Mouse (Mus musculus): Measurements from ENCODE around the gene Tep1. TPM values are rescaled to one million over a fixed set of nuclear protein-coding genes. Genes with fewer than 3 reads are reported as not detected.
"Not testable (repeated sequence)": the region's sequence is repeated elsewhere in the genome, so short reads cannot be mapped to it uniquely, and the experiment has no call there.

The Tep1 gene
- polyA plus RNA-seq, 1 experiment from 2014 or later = 4.0 TPM

DNA sequence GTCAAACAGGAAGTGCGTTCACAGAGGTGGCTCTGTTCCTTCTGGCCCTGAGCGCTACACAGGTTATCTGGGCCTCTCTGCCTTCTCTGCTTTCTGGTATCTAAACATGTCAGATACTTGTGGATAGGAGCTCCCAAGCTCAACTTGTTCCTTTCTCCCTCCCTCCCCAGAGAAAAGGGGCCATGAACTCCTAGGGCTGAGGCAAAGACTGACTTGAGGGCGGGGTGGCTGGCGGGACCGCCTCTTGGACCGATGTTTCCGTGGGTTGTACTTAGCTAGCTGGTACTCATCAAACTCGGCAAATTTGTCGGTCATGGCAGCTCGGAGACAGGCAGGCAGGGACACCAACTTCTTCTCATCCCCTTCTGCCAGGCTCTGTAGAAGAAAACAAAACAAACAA lies 7.7 kb downstream of the Tep1 start:
- 91% methylated on average over 10 of the region's 10 CpGs for WGBS
- no peaks in the 10 kb centered on the region for H3K27me3 ChIP-seq (replicated peaks; ENCODE audit: low read depth, poor library complexity, severe bottlenecking)
- no peak overlapping the region for H3K4me3 ChIP-seq
- no peaks in the 10 kb centered on the region for H3K4me1 ChIP-seq
- H3K36me3 ChIP-seq (replicated peaks) = peaks cover 25% of the 10 kb centered on the region
- no peak for DNase-seq (ENCODE audit: low spot score)
- H3K27ac ChIP-seq (replicated peaks) = no peak overlapping the region
- H3K9me3 ChIP-seq = no peaks in the 10 kb centered on the region

DNA sequence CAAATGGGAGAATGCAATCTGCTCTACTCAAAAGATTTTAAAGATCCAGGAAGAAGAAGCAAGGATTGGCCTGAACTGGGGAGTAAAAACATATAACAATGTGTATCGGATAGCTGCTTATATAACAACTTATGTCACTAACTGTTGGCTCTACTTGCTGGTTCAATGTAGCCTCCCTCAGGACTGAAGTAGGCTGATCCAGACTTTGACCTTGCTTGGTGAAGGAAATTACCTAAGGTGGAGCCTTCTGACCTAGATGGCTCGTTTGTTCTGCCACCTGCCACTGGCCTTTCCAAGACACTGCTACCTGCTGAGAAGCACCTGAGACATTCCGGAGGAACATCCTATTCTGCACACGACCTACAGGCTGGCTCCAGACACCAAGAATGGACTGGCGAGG lies 14.6 kb downstream of the Tep1 start:
- H3K27ac ChIP-seq (replicated peaks) = no peak overlapping the region
- no peaks in the 10 kb centered on the region for H3K4me1 ChIP-seq
- no peaks in the 10 kb centered on the region for H3K27me3 ChIP-seq (replicated peaks; ENCODE audit: low read depth, poor library complexity, severe bottlenecking)
- no peak for DNase-seq (ENCODE audit: low spot score)
- no peaks in the 10 kb centered on the region for H3K9me3 ChIP-seq
- no peak overlapping the region for H3K4me3 ChIP-seq
- H3K36me3 ChIP-seq (replicated peaks) = peaks cover 25% of the 10 kb centered on the region
- WGBS = 86% methylated on average over 5 of the region's 5 CpGs

DNA sequence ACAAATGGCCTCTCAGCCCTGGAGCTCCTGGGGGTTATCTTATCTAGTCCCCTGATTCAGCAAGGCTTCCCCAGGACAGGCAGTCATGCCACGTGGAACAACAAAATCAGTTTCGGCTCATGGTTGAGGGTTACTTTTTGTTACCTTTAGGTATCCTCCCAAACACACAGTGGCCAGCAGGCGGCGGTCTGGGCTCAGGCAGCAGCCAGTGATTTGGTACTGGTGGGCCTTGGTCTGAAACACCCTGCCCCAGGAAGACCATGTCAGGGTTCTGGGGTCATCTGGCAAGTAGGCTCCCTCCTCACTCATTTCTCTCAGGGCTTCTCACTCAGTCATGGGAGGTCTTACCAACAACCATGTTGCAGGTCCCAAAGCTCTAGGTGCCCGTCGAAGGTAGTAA lies 33.1 kb downstream of the Tep1 start:
- Histone ChIP-seq H3K9me3 (no peaks in the 10 kb centered on the region), H3K4me1 (no peaks in the 10 kb centered on the region), H3K27me3 (replicated peaks; ENCODE audit: low read depth, poor library complexity, severe bottlenecking) (no peaks in the 10 kb centered on the region), H3K36me3 (replicated peaks) (peaks cover 3% of the 10 kb centered on the region; the same call in 1 of the 2 replicates), H3K27ac (replicated peaks) (no peak overlapping the region), H3K4me3 (no peak overlapping the region)
- whole genome bisulfite sequencing = 67% methylated on average over 6 of the region's 6 CpGs
- peak; percentile 42 for DNase-seq (ENCODE audit: low spot score)

DNA sequence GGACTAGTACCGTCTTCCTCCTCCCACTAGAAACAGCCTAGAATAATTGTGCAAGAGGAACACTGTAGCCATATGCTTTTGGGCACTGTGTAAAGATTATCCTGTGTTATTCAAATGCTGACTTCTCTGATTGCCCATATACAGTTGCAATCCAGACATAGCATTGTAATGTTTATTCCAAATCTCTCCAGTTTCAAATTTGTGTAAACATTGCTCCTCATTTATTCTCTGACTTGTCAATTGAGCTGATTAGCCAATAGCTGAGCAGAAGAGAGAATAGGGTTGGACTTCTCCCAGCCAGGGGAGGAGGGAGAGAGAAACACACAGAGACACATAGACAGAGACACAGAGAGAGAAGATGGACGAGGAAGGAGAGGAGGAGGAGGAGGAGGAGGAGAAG lies 35.9 kb downstream of the Tep1 start:
- WGBS = 62% methylated on average over 2 of the region's 2 CpGs

DNA sequence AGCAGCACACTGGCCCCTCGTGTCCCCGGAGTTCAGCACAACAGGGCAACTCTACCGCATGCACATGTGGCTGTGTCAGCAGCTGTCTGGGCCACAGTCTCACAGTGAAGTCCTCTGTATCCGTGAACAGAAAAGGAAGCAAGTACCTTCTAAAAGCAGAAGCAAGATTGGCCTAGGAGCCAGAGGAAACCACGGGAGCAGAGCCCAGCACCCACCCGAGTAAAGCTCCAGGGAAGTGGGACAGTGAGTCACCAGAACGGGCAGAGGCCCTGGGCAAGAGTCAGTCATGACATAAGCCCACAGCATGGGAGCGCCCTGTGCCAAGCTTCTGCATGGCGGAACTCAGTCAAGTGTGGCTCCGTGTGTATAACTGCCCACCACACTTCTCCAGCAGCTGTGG lies 36.4 kb downstream of the Tep1 start:
- H3K27me3 ChIP-seq (replicated peaks; ENCODE audit: low read depth, poor library complexity, severe bottlenecking) = no peaks in the 10 kb centered on the region
- H3K36me3 ChIP-seq (replicated peaks) = 0 out of 2 replicates have a peak, but pooled peaks cover 3% of the 10 kb centered on the region
- H3K4me3 ChIP-seq = no peak overlapping the region
- no peak overlapping the region for H3K27ac ChIP-seq (replicated peaks)
- no peaks in the 10 kb centered on the region for H3K4me1 ChIP-seq
- H3K9me3 ChIP-seq = no peaks in the 10 kb centered on the region
- DNase-seq (ENCODE audit: low spot score) = no peak
- 86% methylated on average over 10 of the region's 10 CpGs for WGBS

More for the DNA sequence above, 35.9 kb downstream of the Tep1 start:
- no peaks in the 10 kb centered on the region for H3K4me1 ChIP-seq
- H3K27me3 ChIP-seq (replicated peaks; ENCODE audit: low read depth, poor library complexity, severe bottlenecking) = no peaks in the 10 kb centered on the region
- no peak for DNase-seq (ENCODE audit: low spot score)
- H3K4me3 ChIP-seq = no peak overlapping the region
- no peaks in the 10 kb centered on the region for H3K9me3 ChIP-seq
- H3K27ac ChIP-seq (replicated peaks) = no peak overlapping the region
- 0 out of 2 replicates have a peak, but pooled peaks cover 3% of the 10 kb centered on the region for H3K36me3 ChIP-seq (replicated peaks)

DNA sequence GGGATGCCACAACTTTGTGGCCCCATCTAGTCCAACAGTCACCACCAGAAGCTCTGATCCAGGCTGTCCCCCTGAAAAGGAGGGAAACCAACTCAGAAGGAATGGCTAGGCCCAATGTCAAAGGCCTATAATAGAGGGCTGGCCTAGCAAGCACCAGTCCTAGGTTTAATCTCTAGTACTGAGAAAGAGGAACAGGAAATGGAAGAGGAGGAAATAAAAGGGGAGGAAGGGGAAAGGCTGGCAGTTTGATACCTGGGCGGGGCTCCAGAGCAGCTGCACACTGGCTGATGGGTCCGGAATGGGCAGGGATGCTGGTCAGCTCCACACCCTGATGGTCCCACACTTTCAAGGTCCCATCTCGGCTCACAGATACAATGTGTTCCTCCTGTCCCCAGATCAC lies 40.5 kb downstream of the Tep1 start:
- 78% methylated on average over 3 of the region's 3 CpGs for WGBS
- no peak for DNase-seq (ENCODE audit: low spot score)
- H3K9me3 ChIP-seq = no peaks in the 10 kb centered on the region
- H3K27ac ChIP-seq (replicated peaks) = no peak overlapping the region
- no peaks in the 10 kb centered on the region for H3K4me1 ChIP-seq
- H3K36me3 ChIP-seq (replicated peaks) = 0 out of 2 replicates have a peak, but pooled peaks cover 3% of the 10 kb centered on the region
- H3K4me3 ChIP-seq = no peak overlapping the region
- no peaks in the 10 kb centered on the region for H3K27me3 ChIP-seq (replicated peaks; ENCODE audit: low read depth, poor library complexity, severe bottlenecking)

GRCm38 (mm10) chr14:50826579-50826978 lies 43.8 kb downstream of the Tep1 start:
- no peak overlapping the region for H3K27ac ChIP-seq (replicated peaks)
- H3K36me3 ChIP-seq (replicated peaks) = peaks cover 27% of the 10 kb centered on the region
- 89% methylated on average over 4 of the region's 4 CpGs for WGBS
- H3K9me3 ChIP-seq = no peaks in the 10 kb centered on the region
- no peaks in the 10 kb centered on the region for H3K27me3 ChIP-seq (replicated peaks; ENCODE audit: low read depth, poor library complexity, severe bottlenecking)
- DNase-seq (ENCODE audit: low spot score) = no peak
- no peaks in the 10 kb centered on the region for H3K4me1 ChIP-seq
- no peak overlapping the region for H3K4me3 ChIP-seq

- DNase-seq (ENCODE audit: low spot score) = no peak
- no peaks in the 10 kb centered on the region for H3K9me3 ChIP-seq
- H3K27ac ChIP-seq (replicated peaks) = no peak overlapping the region
- no peak overlapping the region for H3K4me3 ChIP-seq
- no peaks in the 10 kb centered on the region for H3K4me1 ChIP-seq
- no peaks in the 10 kb centered on the region for H3K27me3 ChIP-seq (replicated peaks; ENCODE audit: low read depth, poor library complexity, severe bottlenecking)
- H3K36me3 ChIP-seq (replicated peaks) = peaks cover 51% of the 10 kb centered on the region
- WGBS = 92% methylated on average over 9 of the region's 9 CpGs
These were observed 46.1 kb downstream of the Tep1 start for GRCm38 (mm10) chr14:50824219-50824618.

GRCm38 (mm10) chr14:50823240-50823639 lies 47.1 kb downstream of the Tep1 start:
- no peak for DNase-seq (ENCODE audit: low spot score)
- Histone ChIP-seq H3K27ac (replicated peaks) (no peak overlapping the region), H3K36me3 (replicated peaks) (peaks cover 59% of the 10 kb centered on the region), H3K4me3 (no peak overlapping the region), H3K9me3 (no peaks in the 10 kb centered on the region), H3K27me3 (replicated peaks; ENCODE audit: low read depth, poor library complexity, severe bottlenecking) (no peaks in the 10 kb centered on the region), H3K4me1 (no peaks in the 10 kb centered on the region)
- 79% methylated on average over 2 of the region's 2 CpGs for WGBS

DNA sequence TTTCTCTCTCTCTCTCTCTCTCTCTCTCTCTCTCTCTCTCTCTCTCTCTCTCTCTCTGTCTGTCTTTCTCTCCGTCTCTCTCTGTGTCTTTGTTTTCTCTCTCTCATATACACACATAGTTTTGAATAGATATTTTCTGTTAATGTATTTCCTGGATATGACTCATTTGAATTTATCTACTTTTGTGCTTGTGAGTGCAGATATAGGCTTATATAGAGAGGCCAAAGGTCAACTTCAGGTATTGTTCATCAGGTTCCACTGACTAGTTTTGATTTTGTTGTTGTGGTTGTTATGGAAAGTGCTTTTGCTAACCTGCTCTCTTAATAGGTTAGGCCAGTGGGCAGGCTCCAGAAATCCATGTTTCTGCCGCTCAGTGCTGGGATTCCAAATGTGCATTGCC lies 57.3 kb downstream of the Tep1 start:
- no peak overlapping the region for H3K27ac ChIP-seq (replicated peaks)
- DNase-seq (ENCODE audit: low spot score) = no peak
- H3K4me1 ChIP-seq = peaks cover 5% of the 10 kb centered on the region; the same call in 1 of the 2 replicates
- H3K36me3 ChIP-seq (replicated peaks) = peaks cover 81% of the 10 kb centered on the region
- 95% methylated on average over 2 of the region's 2 CpGs for WGBS
- H3K9me3 ChIP-seq = no peaks in the 10 kb centered on the region
- H3K27me3 ChIP-seq (replicated peaks; ENCODE audit: low read depth, poor library complexity, severe bottlenecking) = no peaks in the 10 kb centered on the region
- no peak overlapping the region for H3K4me3 ChIP-seq

- peak within 1 kb of the TSS; percentile 91 for H3K27ac ChIP-seq (replicated peaks)
- peak within 1 kb of the TSS; percentile 66 for H3K4me3 ChIP-seq
- H3K36me3 ChIP-seq (replicated peaks) = peaks cover 27% of the 10 kb centered on the region
- peaks cover 5% of the 10 kb centered on the region; the same call in 1 of the 2 replicates for H3K4me1 ChIP-seq
- peak; percentile 96 for DNase-seq (ENCODE audit: low spot score)
- WGBS = under 1% methylated on average over 42 of the region's 42 CpGs
- H3K9me3 ChIP-seq = no peaks in the 10 kb centered on the region
- no peaks in the 10 kb centered on the region; the same call in 1 of the 2 replicates for H3K27me3 ChIP-seq (replicated peaks; ENCODE audit: low read depth, poor library complexity, severe bottlenecking)
These were observed 62.8 kb downstream of the Tep1 start, which contains the start of the genes Ccnb1ip1 and Parp2 for GRCm38 (mm10) chr14:50807487-50808072. Gene Ccnb1ip1 (minus strand): TSS chr14:50807732. Gene Parp2 (plus strand): TSS chr14:50807841.

DNA sequence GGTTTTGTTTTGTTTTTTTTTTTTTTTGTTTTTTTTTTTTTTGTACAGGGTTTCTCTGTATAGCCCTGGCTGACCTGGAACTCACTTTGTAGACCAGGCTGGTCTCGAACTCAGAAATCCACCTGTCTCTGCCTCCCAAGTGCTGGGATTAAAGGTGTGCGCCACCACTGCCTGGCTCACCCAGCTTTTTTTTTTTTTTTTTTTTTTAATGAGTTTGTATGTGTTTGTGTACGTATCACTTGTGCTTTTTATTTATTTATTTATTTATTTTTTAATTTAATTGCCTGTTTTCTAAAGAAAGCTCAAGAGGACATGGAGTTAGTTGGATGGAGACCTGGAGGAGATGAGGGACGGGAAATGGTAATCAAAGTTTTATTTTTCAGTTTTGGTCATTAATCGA lies 63.9 kb downstream of the Tep1 start:
- peak overlapping the region; percentile 66 for H3K4me3 ChIP-seq
- DNase-seq (ENCODE audit: low spot score); H3K9me3 ChIP-seq; H3K27me3 ChIP-seq (replicated peaks; ENCODE audit: low read depth, poor library complexity, severe bottlenecking); H3K4me1 ChIP-seq; H3K27ac ChIP-seq (replicated peaks): not testable (repeated sequence)
- WGBS = 86% methylated on average over 5 of the region's 5 CpGs
- peaks cover 16% of the 10 kb centered on the region for H3K36me3 ChIP-seq (replicated peaks)

GRCm38 (mm10) chr14:50804683-50805082 lies 65.7 kb downstream of the Tep1 start:
- no peak overlapping the region for H3K4me3 ChIP-seq
- H3K27ac ChIP-seq (replicated peaks) = no peak overlapping the region
- H3K9me3 ChIP-seq = no peaks in the 10 kb centered on the region
- 75% methylated on average over 13 of the region's 13 CpGs for WGBS
- DNase-seq (ENCODE audit: low spot score) = no peak
- H3K27me3 ChIP-seq (replicated peaks; ENCODE audit: low read depth, poor library complexity, severe bottlenecking) = no peaks in the 10 kb centered on the region; the same call in 1 of the 2 replicates
- H3K4me1 ChIP-seq = peaks cover 5% of the 10 kb centered on the region; the same call in 1 of the 2 replicates
- H3K36me3 ChIP-seq (replicated peaks) = no peaks in the 10 kb centered on the region
